Mouse (Mus musculus): ENCODE data around the gene Agtrap. TPM values are rescaled to one million over a fixed set of nuclear protein-coding genes. Genes with fewer than 3 reads are reported as not detected.
A peak's percentile ranks its signal among the peaks of the same experiment; 100 is the strongest.
"Not testable (repeated sequence)": the region's sequence is repeated elsewhere in the genome, so short reads cannot be mapped to it uniquely, and the experiment has no call there.

Gene Agtrap
- 1 to 10 TPM; 6.3 to 7.8 TPM for total RNA-seq (2021)

GRCm38 (mm10) chr4:148087907-148088527 lies at the start of gene Agtrap:
Agtrap (minus strand) TSS chr4:148088031.
- intact Hi-C loops (cut with DNase I) = no loop called here
- peak; percentile 93 to 96 for DNase-seq (ENCODE audit: low spot score in 2 of 2)

GRCm38 (mm10) chr4:148137503-148137902 lies 49.7 kb upstream of the Agtrap start:
- intact Hi-C loops (cut with DNase I) = no loop called here
- no peak for DNase-seq (ENCODE audit: low spot score in 2 of 2)

DNA sequence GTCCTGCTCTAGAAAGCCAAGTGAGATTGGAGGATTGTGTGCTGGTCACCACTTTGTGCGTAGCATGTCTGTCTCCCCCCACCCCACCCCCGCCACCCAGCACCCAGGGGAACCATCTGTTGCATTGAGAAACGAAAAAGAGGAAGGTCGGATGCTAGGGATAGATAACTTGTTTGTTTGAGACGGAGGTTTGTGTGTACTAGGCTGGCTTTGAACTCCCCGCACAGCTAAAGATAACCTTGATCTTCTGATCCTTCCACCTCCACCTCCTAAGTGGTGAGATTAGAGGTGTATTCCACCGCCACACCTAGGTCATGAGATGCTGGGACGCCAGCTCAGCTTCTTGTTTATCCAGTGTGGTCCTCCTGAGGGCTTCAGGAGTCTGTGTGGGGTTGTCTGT lies 47.2 kb upstream of the Agtrap start:
- DNase-seq (ENCODE audit: low spot score in 2 of 2) = no peak
- intact Hi-C loops (cut with DNase I) = no loop called here

DNA sequence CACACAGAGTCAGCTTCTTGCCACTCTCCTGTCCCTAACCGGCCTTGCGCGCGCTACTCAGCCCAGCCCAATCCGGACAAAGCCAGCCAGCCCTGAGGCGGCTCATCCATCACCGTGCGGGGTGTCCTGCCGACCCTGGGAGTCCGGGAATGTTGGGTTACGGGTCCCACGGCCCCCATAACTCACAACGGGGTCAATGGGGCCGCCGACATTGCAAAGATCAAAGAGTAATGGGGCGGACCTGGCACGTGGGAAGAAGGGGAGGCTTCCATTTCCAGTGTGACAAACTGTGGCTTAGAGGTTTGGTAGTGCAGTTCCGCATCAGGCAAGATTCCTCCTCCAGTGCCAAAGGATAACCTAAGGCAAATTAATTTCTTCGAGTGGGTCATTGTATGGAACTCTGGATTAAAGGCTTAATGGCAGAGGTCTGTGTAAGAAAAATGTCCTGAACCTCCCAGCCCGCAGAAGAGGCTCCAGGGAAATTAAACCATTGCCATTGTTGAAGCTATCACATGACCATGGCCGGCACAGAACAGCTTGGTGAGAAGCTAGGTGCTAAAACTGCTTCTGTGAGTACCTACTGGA lies 43.8 kb upstream of the Agtrap start:
- DNase-seq (ENCODE audit: low spot score in 2 of 2) = no peak
- intact Hi-C loops (cut with DNase I) = no loop called here

DNA sequence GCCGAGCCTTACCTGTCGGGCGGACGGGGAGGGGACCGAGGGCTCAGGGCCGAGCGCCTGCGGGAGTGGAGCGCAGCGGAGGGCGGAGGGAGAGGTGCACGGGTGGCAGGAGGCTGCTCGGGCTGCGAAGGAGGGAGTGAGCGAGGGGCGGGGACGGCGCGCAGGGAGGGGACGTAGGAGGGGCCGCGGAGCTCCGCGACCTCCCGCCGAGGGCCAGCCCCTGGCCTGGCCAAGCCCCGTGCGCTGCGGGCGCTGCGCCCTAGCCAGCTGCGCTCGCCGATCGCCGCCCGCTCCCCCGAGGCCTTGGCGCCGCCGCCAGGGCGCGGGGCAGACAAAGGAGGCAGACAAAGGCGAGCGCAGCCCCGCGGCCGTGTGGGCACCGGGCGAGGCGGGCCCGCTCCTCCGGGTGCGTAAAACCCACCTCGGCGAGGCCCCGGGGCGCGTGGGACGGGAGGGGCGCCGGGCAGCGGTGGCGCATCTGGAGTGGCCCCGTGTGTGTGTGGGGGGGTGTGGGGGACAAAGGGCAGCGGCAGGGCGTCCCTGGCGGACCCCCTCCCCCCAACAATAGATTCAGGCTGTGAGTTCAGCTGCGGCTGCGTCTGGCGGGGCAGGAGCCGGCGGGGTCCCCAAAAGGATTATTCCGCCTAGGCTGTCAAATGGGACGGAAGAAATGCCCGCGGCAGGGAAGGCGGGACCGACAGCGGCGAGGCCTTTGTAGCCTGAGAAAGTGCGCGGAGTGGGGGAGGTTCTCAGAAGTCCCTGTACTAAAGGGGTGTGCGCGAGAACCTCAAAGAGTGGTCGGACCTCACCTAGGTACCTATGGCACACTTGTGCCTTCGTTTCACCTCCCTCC lies 43.0 kb upstream of the Agtrap start, which contains the start of gene Draxin:
TSS of gene Draxin (minus strand) at position 138 of the 853 bp plus-strand sequence.
- DNase-seq (ENCODE audit: low spot score in 2 of 2) = no peak
- intact Hi-C loops (cut with DNase I) = no loop called here

DNA sequence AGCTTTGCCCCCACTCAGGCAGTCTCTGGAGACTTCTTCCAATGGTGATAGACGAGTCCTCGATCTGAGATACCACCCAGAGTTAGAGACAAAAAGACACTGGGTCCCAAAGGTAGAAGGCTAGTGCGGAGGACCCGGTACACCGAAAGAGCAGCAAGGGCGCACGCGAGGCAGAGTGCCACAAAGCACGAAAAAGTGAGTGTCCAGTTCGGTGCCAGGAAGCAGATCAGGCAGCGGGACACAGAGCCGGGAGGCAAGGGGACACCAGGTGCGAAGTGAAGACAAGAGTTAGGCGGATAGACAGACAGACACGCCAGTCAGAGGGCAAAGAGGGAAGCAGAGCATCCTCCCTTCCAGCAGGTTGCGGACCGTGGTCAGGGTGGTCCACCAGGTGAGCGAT lies 42.3 kb upstream of the Agtrap start, which contains the start of gene Mad2l2:
TSS of gene Mad2l2 (plus strand) at position 252 of the 400 bp plus-strand sequence.
- intact Hi-C loops (cut with DNase I) = no loop called here
- DNase-seq (ENCODE audit: low spot score in 2 of 2) = no peak

DNA sequence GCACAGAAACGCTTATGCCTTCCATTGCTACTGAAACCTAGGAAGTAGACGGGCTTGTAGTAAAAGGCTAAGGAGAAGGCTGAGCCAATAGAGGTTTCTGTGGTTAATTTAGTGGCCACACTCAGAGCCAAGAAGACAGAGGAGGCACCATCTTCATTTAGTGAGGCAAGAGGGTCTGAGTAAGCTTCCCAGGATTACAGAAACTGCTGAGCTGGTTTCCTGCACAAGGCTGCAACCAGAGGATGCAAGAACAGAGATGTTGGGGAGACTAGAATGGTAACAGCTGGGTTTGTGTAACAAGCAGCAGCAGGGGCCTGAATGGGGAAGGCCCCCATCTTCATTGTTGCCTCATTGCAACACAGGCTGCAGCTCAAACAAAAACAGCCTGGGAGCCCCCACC lies 40.8 kb upstream of the Agtrap start:
- no peak for DNase-seq (ENCODE audit: low spot score in 2 of 2)
- intact Hi-C loops (cut with DNase I) = no loop called here

DNA sequence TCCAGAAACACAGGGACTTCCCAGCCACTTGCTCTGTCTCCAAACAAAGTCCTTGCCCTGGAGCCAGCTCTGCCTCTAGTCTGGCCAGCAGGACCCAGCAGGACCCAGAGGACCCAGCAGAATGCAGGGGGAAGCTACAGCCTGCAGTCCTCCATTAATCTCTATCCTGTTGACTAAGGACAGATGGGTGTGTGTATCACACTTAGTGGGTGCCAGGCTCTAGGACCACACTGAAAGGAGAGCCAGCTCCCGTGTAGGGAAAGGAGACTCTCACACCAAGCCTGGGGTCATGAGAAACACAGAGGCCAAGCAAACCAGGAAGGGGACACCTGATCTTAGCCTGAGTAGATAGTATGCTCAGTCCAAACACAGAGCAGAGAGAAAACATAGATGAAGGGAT lies 40.4 kb upstream of the Agtrap start:
- no peak for DNase-seq (ENCODE audit: low spot score in 2 of 2)
- intact Hi-C loops (cut with DNase I) = no loop called here

GRCm38 (mm10) chr4:148122694-148123066 lies 34.8 kb upstream of the Agtrap start:
- intact Hi-C loops (cut with DNase I) = loop anchor here (5.0 kb wide), 1 partner anchor 305 kb away; no protein-coding TSS in a partner anchor
- no peak for DNase-seq (ENCODE audit: low spot score in 2 of 2)

GRCm38 (mm10) chr4:148121982-148122693 lies 34.3 kb upstream of the Agtrap start:
- no peak for DNase-seq (ENCODE audit: low spot score in 2 of 2)
- intact Hi-C loops (cut with DNase I) = loop anchor here (5.0 kb wide), 1 partner anchor 305 kb away; no protein-coding TSS in a partner anchor

DNA sequence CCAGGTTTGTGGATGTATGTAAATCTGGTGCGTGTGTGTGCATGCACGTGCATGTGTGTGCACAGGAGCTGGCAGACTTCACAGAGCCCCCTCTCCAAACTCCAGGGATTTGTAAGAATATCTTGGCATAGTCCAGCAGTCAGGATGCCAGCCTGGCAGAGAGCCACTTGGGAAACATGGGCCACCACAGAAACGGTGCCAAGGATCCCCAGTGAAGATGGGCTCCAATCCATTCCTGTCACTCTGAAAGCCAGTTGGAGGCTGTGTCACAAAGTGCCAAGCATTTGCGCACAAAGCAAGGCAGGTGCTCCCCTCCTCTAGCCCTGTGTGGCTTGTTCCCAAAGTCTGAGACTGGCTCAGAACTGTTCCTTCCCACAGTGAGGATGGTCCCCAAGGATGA lies 33.5 kb upstream of the Agtrap start:
- peak; percentile 28 to 39 for DNase-seq (ENCODE audit: low spot score in 2 of 2)
- intact Hi-C loops (cut with DNase I) = loop anchor here (5.0 kb wide), 1 partner anchor 306 kb away; no protein-coding TSS in a partner anchor

- DNase-seq (ENCODE audit: low spot score in 2 of 2) = no peak
- intact Hi-C loops (cut with DNase I) = loop anchor here (5.0 kb wide), 1 partner anchor 307 kb away; no protein-coding TSS in a partner anchor
Measured at GRCm38 (mm10) chr4:148120555-148120954, 32.7 kb upstream of the Agtrap start.

DNA sequence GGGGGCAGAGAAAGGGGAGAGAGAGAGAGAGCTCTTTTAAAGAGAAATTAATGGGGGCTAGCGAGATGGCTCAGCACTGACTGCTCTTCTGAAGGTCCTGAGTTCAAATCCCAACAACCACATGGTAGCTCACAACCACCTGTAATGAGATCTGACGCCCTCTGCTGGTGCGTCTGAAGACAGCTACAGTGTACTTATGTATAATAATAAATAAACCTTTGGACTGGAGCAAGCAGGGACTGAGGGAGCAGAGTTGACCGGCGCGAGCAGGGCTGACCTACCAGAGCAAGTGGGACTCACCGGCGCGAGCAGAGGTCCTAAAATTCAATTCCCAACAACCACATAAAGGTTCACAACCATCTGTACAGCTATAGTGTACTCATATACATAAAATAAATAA lies 31.7 kb upstream of the Agtrap start:
- intact Hi-C loops (cut with DNase I); DNase-seq (ENCODE audit: low spot score in 2 of 2): not testable (repeated sequence)

GRCm38 (mm10) chr4:148117392-148117791 lies 29.6 kb upstream of the Agtrap start:
- intact Hi-C loops (cut with DNase I) = no loop called here
- no peak for DNase-seq (ENCODE audit: low spot score in 2 of 2)

DNA sequence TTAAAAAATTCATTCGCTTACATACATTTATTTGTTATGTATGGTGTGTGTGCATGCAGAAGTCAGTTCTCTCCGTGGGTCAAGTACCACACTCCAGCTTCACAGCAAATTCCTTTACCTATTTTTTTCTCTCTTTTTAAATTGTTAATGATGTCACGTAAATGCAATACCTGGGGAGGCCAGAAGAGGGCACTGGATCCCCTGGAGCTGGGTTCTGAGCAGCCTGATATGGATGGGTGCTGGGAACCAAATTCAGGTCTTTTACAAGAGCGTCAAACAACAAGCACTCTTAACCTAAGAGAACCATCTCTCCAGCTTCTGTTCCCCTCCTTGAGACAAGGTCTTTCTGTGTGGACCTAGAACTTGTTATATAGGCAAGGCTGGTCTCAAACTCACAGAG lies 28.8 kb upstream of the Agtrap start:
- no peak for DNase-seq (ENCODE audit: low spot score in 2 of 2)
- intact Hi-C loops (cut with DNase I) = no loop called here

- DNase-seq (ENCODE audit: low spot score in 2 of 2) = no peak
- intact Hi-C loops (cut with DNase I) = no loop called here
Measured at GRCm38 (mm10) chr4:148115467-148115866, 27.6 kb upstream of the Agtrap start.

DNA sequence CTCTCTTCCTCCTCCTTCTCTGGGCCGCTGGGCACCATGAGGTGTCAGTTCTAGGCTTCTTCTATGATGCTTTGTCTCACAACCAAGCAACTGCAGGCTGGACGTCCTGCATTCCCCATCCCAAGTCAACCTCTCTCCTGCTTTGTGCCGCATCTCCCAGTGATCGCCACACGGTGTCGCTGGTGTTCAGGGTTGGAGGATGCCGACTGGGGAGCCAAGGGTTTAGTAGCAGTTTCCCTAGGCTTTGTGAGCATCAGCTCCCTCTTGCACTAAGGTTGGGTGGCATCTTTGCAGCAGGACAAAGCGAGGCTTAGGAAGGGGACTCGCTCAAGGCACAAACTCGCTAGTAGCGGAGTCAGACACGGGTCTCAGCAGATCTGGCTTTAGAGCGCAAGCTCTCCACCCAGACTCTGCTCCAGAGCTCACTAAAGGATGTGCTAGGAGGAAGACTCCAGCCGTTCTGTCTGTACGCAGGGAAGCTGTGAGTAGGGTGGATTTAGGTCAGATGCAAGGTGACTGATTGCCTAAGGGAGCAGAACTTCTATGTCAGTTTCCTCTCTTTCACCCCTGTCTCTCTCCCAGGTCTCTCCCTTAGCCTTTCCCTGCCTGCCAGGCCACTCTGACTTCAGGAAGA lies 27.0 kb upstream of the Agtrap start:
- peak; percentile 78 to 84 for DNase-seq (ENCODE audit: low spot score in 2 of 2)
- intact Hi-C loops (cut with DNase I) = loop anchor here (1.0 kb wide), 1 partner anchor 49 kb away; no protein-coding TSS in a partner anchor

GRCm38 (mm10) chr4:148112519-148112918 lies 24.7 kb upstream of the Agtrap start:
- intact Hi-C loops (cut with DNase I) = no loop called here
- DNase-seq (ENCODE audit: low spot score in 2 of 2) = no peak

GRCm38 (mm10) chr4:148109215-148109614 lies 21.4 kb upstream of the Agtrap start:
- intact Hi-C loops (cut with DNase I) = no loop called here
- no peak for DNase-seq (ENCODE audit: low spot score in 2 of 2)

Measured in left cerebral cortex, postnatal 25 days (tissue).